Mouse (Mus musculus) stomach, postnatal 0 days (tissue): ENCODE data around the gene Slc2a13.

Source experiments
- CTCF ChIP-seq: IDR thresholded peaks from 2 replicates; pipeline ENCODE4 v1.5.1; 2016; ENCODE audit warnings: antibody characterized with exemption, low read depth, mild to moderate bottlenecking, moderate library complexity
- EP300 ChIP-seq: optimal IDR thresholded peaks from 2 replicates; pipeline ENCODE3; 2016; ENCODE audit warnings: antibody characterized with exemption

DNA sequence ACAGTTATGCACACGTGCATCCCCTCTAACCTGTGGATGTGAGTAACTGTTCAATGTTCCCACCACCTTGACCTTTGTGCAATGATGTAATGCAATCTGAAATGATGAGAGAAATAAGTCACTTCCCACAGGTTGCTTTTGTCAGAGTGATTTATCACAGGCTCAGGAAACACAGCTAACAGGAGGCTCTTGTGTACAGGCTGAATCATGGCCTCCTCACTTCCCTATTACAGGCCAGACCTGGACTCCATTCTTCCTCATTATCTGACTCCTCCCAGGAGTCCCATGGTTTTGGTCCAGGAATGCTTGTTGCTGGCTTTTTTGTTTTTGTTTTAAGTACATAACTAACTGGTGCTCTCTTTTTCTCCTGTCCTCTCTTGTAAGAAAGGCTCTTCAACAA, 189.4 kb downstream of the Slc2a13 start:
- no peak for TF ChIP-seq CTCF
- no peak for TF ChIP-seq EP300
